Mouse (Mus musculus): ENCODE data around the gene Prss8.

Prss8 gene

GRCm38 (mm10) chr7:127928596-127928995, 1.3 kb downstream of the Prss8 start:
- no peak for DNase-seq (ENCODE audit: low read depth, low spot score)

DNA sequence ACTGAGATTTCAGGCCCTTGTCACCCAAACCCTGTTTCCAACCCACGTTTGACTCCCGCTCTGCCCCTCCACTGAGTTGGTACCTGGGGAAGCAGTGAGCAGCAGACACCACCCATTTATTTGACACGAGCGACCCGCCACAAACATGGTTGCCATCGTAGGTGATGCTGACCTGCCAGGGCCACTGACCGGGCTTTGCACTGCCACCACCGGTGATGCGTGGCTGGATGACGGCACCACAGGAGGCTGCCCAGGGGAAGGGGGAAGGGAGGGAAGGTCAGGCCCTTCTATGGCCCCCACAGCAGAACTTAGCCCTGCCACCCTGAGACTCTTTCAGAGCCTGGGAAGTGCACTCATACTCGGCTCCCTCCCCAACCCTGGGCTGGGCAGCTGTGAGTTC, 2.2 kb downstream of the Prss8 start:
- no peak for DNase-seq (ENCODE audit: low read depth, low spot score)

GRCm38 (mm10) chr7:127926846-127927245, 3.1 kb downstream of the Prss8 start:
- no peak for DNase-seq (ENCODE audit: low read depth, low spot score)

- no peak for DNase-seq (ENCODE audit: low read depth, low spot score)
These were observed 3.8 kb downstream of the Prss8 start for GRCm38 (mm10) chr7:127926066-127926465.

DNA sequence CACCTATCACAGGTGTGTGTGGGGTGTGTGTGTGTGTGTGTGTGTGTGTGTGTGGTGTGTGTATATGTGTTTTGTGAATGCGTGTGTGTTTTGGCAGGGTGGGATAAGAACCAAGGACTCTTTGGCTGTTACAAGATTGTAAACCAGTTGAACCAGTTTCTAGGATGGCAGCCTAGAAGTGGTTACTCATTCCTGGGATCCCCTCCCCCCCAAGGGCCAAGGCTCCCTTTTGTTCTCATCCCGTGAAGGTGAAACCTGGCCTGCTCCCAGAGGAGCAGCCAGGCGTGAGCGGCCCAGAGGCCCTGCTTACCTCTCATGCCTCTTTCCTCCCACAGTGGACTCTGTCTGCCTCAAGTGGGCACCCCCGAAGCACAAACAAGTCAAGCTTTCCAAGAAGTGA, 4.7 kb downstream of the Prss8 start:
- no peak for DNase-seq (ENCODE audit: low read depth, low spot score)

DNA sequence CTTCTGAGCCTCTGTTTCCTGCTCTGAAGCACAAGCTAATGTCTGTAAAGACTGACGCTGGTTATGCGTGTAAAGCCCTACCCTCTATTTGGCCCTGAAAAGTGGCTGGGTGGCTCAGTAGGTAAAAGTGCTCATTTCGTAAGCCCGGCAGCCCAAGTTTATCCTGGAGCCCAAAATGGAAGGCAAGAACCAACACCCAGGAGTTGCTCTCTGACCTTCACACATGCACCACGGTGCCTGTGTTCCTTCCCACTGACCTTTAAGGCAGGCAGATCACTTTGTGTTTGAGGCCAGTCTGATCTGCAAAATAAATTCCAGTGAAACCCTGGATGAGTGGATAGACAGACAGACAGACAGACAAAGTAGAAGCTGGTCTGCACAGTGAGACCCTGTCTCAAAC, 6.2 kb downstream of the Prss8 start:
- no peak for DNase-seq (ENCODE audit: low read depth, low spot score)

GRCm38 (mm10) chr7:127922451-127923275, 7.2 kb downstream of the Prss8 start:
- no peak for DNase-seq (ENCODE audit: low read depth, low spot score)

DNA sequence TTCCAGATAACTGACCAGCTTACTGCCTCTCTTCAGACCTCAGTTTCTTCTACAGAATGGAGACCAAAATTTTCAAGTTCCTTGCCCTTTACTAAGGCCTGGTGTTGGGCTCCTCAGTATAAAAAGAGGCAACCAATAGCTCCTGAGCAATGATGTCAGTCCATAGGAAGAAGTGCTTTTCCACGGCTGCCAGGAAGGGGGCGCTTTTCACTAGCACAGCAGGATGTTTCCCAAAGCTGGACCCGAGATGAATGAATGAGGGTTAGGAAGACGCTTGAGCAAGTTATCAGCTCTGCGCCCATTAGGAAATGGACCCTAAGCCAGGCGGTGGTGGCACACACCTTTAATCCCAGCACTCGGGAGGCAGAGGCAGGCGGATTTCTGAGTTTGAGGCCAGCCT, 8.4 kb downstream of the Prss8 start:
- DNase-seq (ENCODE audit: low read depth, low spot score), result no peak

GRCm38 (mm10) chr7:127919290-127919689, 10.6 kb downstream of the Prss8 start:
- no peak for DNase-seq (ENCODE audit: low read depth, low spot score)

GRCm38 (mm10) chr7:127918203-127918602, 11.7 kb downstream of the Prss8 start:
- no peak for DNase-seq (ENCODE audit: low read depth, low spot score)

GRCm38 (mm10) chr7:127915293-127915692, 14.6 kb downstream of the Prss8 start:
- DNase-seq (ENCODE audit: low read depth, low spot score), result no peak

DNA sequence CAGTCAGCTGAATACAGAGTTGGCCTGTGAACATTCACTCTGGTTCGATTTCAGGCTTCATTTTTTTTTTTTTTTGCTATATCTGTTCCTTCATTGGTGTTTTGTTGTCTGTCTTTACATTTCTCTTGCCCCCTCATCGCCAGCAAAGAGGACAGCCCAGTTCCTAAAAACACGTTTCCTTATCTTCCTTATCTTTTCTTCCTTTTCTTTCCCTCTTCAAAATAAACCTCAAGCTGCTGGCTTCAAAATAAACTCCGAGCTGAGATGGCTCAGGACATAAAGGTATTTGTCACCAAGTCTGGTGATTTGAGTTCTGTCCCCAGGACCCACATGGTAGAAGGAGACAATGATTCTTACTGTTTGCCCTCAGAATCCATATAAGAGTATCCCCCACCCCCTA, 17.0 kb downstream of the Prss8 start:
- no peak for DNase-seq (ENCODE audit: low read depth, low spot score)

GRCm38 (mm10) chr7:127912190-127912871, 17.6 kb downstream of the Prss8 start, which contains the start of gene Kat8:
TSS of gene Kat8 (plus strand) at chr7:127912516.
- peak; percentile 86 for DNase-seq (ENCODE audit: low read depth, low spot score)

GRCm38 (mm10) chr7:127908656-127909055, 21.2 kb downstream of the Prss8 start:
- DNase-seq (ENCODE audit: low read depth, low spot score), result no peak

DNA sequence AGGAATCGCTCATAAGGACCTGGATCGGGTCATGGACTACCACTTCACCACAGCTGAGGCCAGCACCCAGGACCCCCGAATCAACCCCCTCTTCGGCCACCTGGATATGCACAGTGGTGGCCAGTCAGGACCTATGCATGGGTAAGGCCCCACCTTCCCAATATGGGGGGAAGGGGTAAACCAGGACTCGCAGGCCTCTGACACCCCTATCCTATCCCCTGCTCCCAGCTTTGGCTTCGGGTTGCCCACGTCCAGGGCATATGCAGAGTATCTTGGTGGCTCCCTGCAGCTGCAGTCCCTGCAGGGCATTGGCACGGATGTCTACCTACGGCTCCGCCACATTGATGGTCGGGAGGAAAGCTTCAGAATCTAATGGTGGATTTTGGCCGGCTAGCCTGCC, 22.0 kb downstream of the Prss8 start:
- DNase-seq (ENCODE audit: low read depth, low spot score), result no peak

GRCm38 (mm10) chr7:127903971-127904796, 25.7 kb downstream of the Prss8 start, which contains the start of gene Bckdk:
TSS of gene Bckdk (plus strand) at chr7:127904082.
- peak; percentile 44 for DNase-seq (ENCODE audit: low read depth, low spot score)

GRCm38 (mm10) chr7:127901772-127902171, 28.1 kb downstream of the Prss8 start:
- no peak for DNase-seq (ENCODE audit: low read depth, low spot score)

- DNase-seq (ENCODE audit: low read depth, low spot score), result no peak
These were observed 29.9 kb downstream of the Prss8 start for GRCm38 (mm10) chr7:127899997-127900396.

- no peak for DNase-seq (ENCODE audit: low read depth, low spot score)
These were observed 31.5 kb downstream of the Prss8 start for GRCm38 (mm10) chr7:127898179-127898956.

DNA sequence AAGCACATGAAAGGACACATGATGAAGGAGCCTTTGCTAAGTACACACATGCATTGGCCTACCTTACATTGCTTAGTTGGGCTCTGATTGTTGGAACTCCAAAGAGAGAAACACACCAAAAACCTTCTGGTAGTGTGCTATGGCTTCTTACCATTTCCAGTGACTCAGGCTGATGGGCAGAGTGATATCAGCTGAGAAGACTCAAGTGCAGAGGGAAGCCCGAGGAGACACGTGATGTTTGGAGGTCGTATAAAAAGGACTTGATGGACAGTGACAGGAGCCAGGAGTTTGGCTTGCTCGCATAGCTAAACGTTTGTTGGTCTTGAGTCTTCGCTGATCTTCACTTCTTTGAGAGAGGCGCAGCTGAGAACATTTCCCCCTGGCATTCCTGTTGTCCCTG, 32.4 kb downstream of the Prss8 start:
- no peak for DNase-seq (ENCODE audit: low read depth, low spot score)

- peak; percentile 58 for DNase-seq (ENCODE audit: low read depth, low spot score)
These were observed 33.5 kb downstream of the Prss8 start for GRCm38 (mm10) chr7:127896384-127896783.

Data from c-Kit-negative CD71-positive TER-119-positive erythroid progenitor cells, embryonic 14.5 days (primary cell).